Mouse (Mus musculus) inflammation-experienced regulatory T-cells (primary cell): ENCODE data around the gene Lrrc43. TPM values are rescaled to one million over a fixed set of nuclear protein-coding genes. Genes with fewer than 3 reads are reported as not detected.

ENCODE experiments used
- polyA plus RNA-seq, 2 experiments: library from polyadenylated mRNA; unstranded; fragments of 100-300 nt; shearing (Covaris generic); gene quantifications; one replicate each; pipeline ENCODE4 v1.2.1; 2017

The Lrrc43 gene
- polyA plus RNA-seq, result not detected

DNA sequence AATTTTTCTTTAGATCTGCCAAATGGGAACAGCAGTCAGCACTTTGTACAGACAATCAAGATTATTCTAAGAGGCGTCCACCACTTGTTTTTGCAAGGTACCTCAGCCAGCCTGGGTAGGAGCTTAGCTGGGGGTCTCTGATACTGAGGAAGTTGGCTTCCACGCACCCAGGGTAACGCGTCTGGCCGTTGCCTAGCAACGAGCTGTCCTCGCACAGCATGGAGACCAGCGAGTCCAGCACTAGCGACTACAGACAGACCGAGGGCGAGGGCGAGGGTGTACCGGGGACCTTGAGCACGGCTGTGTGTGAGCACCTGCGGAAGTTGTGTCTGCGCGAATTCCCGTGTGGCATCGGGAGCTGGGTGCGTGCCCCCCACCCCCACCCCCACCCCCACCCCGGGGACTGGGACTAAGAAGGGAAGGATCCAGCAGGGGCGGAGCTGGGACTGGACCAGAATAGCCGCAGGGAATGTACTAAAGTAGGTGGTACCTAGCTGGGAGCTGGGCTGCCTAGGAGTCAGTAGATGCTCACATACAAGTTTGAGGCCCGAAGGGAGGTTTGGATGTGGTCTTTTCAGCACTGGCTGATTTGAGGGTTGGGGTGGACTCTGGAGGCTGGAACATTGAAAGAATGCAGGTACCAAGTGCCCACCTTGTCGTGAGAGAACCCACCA lies at the start of gene Lrrc43, which contains the start of gene Il31:
Lrrc43 (plus strand) TSS at position 194 of the 674 bp plus-strand sequence.
Il31 (minus strand) TSS at position 378 of the 674 bp plus-strand sequence.

DNA sequence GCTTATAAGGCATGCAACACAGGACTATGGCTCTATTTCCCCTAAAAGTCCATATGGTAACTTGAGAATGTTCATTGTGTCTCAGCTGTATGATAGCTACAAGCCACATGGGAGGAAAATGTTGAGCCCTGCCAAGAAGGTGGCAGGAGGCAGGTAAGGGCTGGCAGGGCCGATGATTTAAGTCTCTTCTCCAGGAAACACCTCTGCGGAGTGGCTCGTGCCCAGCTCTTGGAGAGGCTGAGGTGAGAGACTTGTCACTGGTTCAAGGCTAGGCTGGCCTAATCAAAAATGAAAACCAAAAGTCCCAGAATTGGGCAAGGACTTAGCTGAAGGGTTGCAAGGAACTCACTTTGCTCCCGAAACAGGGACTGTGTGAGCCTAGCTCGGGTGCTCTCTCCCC lies 21.1 kb downstream of the Lrrc43 start, which contains the start of gene B3gnt4:
B3gnt4 (plus strand) TSS at position 301 of the 400 bp plus-strand sequence.

DNA sequence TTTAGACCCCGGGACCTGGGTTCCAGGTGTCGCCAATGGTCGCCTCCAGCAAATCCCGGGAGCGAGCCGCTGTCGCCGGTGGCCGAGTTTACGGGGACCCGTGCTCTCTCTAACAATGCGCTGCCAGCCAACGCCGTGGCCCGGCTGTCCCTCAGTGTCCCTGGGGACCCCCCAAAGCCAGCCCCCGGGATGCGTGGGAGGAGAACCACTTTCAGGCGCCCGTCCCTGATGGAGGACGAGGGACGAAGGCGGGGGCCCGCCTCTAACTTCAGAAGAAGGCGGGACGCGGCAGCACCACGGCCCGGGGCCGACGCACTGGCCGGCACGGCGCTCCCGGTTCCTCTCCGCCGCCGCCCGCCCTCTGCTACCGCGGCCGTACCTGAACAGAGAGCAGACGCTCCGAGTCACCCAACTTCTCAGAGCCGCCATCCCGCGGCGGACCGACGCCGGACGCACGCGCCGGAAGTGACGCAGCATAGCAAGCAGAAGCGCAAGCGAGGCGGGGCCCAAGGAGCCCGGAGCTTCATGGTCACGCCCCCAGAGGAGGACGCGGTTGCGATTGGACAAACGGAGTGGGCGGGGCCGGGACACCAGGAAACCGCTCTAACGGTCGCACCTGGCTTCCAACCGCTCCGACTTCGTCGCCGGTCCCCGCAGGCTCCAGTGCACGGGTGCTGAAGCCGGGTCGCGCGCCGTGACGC lies 34.7 kb downstream of the Lrrc43 start, which contains the start of gene Diablo:
Diablo (minus strand) TSS at position 485 of the 701 bp plus-strand sequence.

DNA sequence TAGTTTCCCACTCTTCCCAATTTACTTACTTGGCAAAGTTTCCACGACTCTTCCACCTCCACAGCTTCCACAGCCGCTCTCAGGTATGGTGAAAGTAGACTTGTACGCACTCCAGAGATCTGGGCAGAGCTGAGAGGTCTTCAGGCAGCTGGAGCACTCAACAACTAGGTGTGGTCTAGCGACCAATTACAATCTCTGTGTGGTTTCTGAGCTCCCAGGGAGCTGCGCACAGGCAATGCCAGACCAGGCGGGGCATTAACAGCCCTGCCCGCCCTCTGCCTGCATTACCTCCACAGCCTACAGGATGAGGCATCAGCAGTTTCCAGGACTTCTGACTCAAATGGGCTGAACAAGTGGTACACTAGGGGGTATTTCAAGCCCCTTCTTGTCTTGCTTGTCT lies 36.2 kb downstream of the Lrrc43 start, which contains the start of gene Gm49027:
Gm49027 (minus strand) TSS at position 208 of the 400 bp plus-strand sequence.

Other genes starting within 250 kb of the Lrrc43 start
- gene Wdr66, start 237.2 kb upstream of the Lrrc43 start, polyA plus RNA-seq, result 1 to 10 TPM; 1.8 to 3.1 TPM
- 1 to 10 TPM; 6.6 to 7.8 TPM for gene Bcl7a, start 145.5 kb upstream of the Lrrc43 start, polyA plus RNA-seq
- 10 to 100 TPM; 62.4 to 64.5 TPM for gene Mlxip, start 94.5 kb upstream of the Lrrc43 start, polyA plus RNA-seq
- not detected for gene Il31, start 184 bp downstream of the Lrrc43 start, polyA plus RNA-seq
- gene B3gnt4, start 21.2 kb downstream of the Lrrc43 start, polyA plus RNA-seq, result under 1 TPM in 1 of 2 experiments, not detected in 1; 0.20 TPM
- gene Diablo, start 34.9 kb downstream of the Lrrc43 start, polyA plus RNA-seq, result 100 to 1,000 TPM; 102 to 113 TPM
- gene Gm49027, start 36.2 kb downstream of the Lrrc43 start, polyA plus RNA-seq, result under 1 TPM in 1 of 2 experiments, not detected in 1; 0.19 TPM
- 10 to 100 TPM; 36.7 to 38.3 TPM for gene Vps33a, start 83.7 kb downstream of the Lrrc43 start, polyA plus RNA-seq
- 100 to 1,000 TPM in 1 of 2 experiments, 10 to 100 TPM in 1; 88.3 to 119 TPM for gene Clip1, start 195.3 kb downstream of the Lrrc43 start, polyA plus RNA-seq
- gene Zcchc8, start 231.8 kb downstream of the Lrrc43 start, polyA plus RNA-seq, result 100 to 1,000 TPM in 1 of 2 experiments, 10 to 100 TPM in 1; 92.3 to 117 TPM